Mouse (Mus musculus): ENCODE measurements at regions not wholly inside any gene's neighbourhood (a gene's known extent, or its start where the extent isn't known, plus 50 kb on each side); places are given as distances from the start of the nearest gene placed in this dataset.

GRCm38 (mm10) chr4:105970056-105970455, 180.4 kb downstream of the Gm12728 start:
- DNase-seq (ENCODE audit: low spot score in 2 of 2): no peak

- DNase-seq (ENCODE audit: low spot score in 2 of 2): no peak
These were observed 183.1 kb downstream of the Gm12728 start for GRCm38 (mm10) chr4:105972736-105973135.

- no peak for DNase-seq (ENCODE audit: low spot score in 2 of 2)
These were observed 184.2 kb downstream of the Gm12728 start for GRCm38 (mm10) chr4:105973769-105974397.

GRCm38 (mm10) chr4:105974948-105975347, 185.3 kb downstream of the Gm12728 start:
- no peak for DNase-seq (ENCODE audit: low spot score in 2 of 2)

- DNase-seq (ENCODE audit: low spot score in 2 of 2): no peak
These were observed 189.4 kb downstream of the Gm12728 start for GRCm38 (mm10) chr4:105979048-105979447.

- no peak for DNase-seq (ENCODE audit: low spot score in 2 of 2)
These were observed 193.3 kb downstream of the Gm12728 start for GRCm38 (mm10) chr4:105983018-105983417.

GRCm38 (mm10) chr4:105987963-105988602, 198.4 kb downstream of the Gm12728 start:
- DNase-seq (ENCODE audit: low spot score in 2 of 2): no peak

GRCm38 (mm10) chr4:105992581-105993127, 203.0 kb downstream of the Gm12728 start:
- DNase-seq (ENCODE audit: low spot score in 2 of 2): no peak

- DNase-seq (ENCODE audit: low spot score in 2 of 2): no peak
These were observed 204.7 kb downstream of the Gm12728 start for GRCm38 (mm10) chr4:105994390-105994798.

GRCm38 (mm10) chr4:105996060-105996459, 206.4 kb downstream of the Gm12728 start:
- DNase-seq (ENCODE audit: low spot score in 2 of 2): no peak

GRCm38 (mm10) chr4:105996893-105997630, 207.4 kb downstream of the Gm12728 start:
- no peak for DNase-seq (ENCODE audit: low spot score in 2 of 2)

- DNase-seq (ENCODE audit: low spot score in 2 of 2): no peak
These were observed 212.8 kb downstream of the Gm12728 start for GRCm38 (mm10) chr4:106002516-106002915.

- DNase-seq (ENCODE audit: low spot score in 2 of 2): no peak
These were observed 216.3 kb downstream of the Gm12728 start for GRCm38 (mm10) chr4:106005936-106006335.

- no peak for DNase-seq (ENCODE audit: low spot score in 2 of 2)
These were observed 217.9 kb downstream of the Gm12728 start for GRCm38 (mm10) chr4:106007334-106008190.

GRCm38 (mm10) chr4:106017065-106017646, 227.5 kb downstream of the Gm12728 start:
- no peak for DNase-seq (ENCODE audit: low spot score in 2 of 2)

- DNase-seq (ENCODE audit: low spot score in 2 of 2): no peak
These were observed 229.3 kb downstream of the Gm12728 start for GRCm38 (mm10) chr4:106018936-106019335.

- no peak for DNase-seq (ENCODE audit: low spot score in 2 of 2)
These were observed 230.7 kb downstream of the Gm12728 start for GRCm38 (mm10) chr4:106020338-106020737.

GRCm38 (mm10) chr4:106024591-106024990, 234.9 kb downstream of the Gm12728 start:
- no peak for DNase-seq (ENCODE audit: low spot score in 2 of 2)

- no peak for DNase-seq (ENCODE audit: low spot score in 2 of 2)
These were observed 236.4 kb downstream of the Gm12728 start for GRCm38 (mm10) chr4:106025966-106026637.

GRCm38 (mm10) chr4:106040376-106040775, 250.7 kb downstream of the Gm12728 start:
- no peak for DNase-seq (ENCODE audit: low spot score in 2 of 2)

- no peak for DNase-seq (ENCODE audit: low spot score in 2 of 2)
These were observed 252.8 kb downstream of the Gm12728 start for GRCm38 (mm10) chr4:106042456-106042855.

All from frontal cortex, postnatal 25 days (tissue).